Mouse (Mus musculus) brain, adult 2 months (tissue): ENCODE measurements at regions not wholly inside any gene's neighbourhood (a gene's known extent, or its start where the extent isn't known, plus 50 kb on each side); places are given as distances from the start of the nearest gene placed in this dataset.

Experiments used
- DNase-seq: peaks from one replicate; pipeline ENCODE4 v3.0.0; 2011; ENCODE audit warnings: low read depth, low spot score

DNA sequence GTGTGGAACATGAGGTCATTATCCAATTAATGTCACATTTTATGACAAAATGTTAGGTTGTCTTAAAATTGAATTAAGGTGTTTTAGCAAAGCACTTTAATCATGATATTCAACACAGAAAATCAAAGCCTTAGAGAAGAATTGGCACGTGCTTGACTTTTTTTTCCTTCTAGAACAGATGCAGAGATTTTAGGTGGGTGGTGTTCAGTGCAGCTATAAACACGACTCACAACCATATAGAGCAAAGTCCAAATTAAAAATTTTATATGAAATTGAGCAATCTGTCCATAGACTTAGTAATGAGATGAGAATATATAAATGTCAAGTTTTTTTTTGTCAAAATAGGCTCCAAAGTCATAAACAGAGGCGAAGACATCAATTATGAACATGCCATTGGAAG lies 737.1 kb upstream of the 4931417E11Rik start:
- DNase-seq, result peak; percentile 43

DNA sequence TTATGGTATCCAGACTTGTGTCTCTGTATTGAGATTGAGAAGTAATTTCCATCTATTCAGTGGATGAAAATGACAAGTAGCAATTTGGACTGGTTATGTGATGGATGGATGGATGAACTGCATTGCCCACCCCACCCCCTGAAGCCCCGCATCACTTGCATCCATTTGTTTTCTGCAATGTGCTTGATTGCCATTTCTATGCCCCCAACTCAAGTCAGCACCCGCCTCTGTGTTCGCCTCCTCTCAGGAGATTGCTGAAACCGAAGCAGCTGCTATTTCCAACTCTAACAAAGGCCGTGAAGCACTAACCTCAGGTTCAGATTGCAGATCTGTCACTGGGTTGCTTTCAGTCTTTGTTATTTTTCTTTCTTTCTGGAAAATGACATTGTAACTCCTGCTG lies 734.7 kb upstream of the 4931417E11Rik start:
- DNase-seq, result no peak
